Mouse (Mus musculus) ES-E14 (cell line): ENCODE data around the gene Ces2e. TPM values are rescaled to one million over a fixed set of nuclear protein-coding genes. Genes with fewer than 3 reads are reported as not detected.
"Not testable (repeated sequence)": the region's sequence is repeated elsewhere in the genome, so short reads cannot be mapped to it uniquely, and the experiment has no call there.

Experiments used
- DNase-seq: peaks from one replicate; pipeline ENCODE4 v3.0.0-alpha.2; 2013; ENCODE audit warnings: low read depth, low spot score
- H3K27ac ChIP-seq: 2 replicates; pipeline ENCODE4 v1.5.1; 2012; ENCODE audit warnings: low read depth, mild to moderate bottlenecking, low read length, moderate library complexity, mixed read lengths; ENCODE audit not compliant: poor library complexity, insufficient read depth, severe bottlenecking
- H3K36me3 ChIP-seq: 2 replicates; pipeline ENCODE4 v1.6.1; 2012; ENCODE audit warnings: mild to moderate bottlenecking, low read length, moderate library complexity, mixed read lengths; ENCODE audit not compliant: control insufficient read depth, poor library complexity, insufficient read depth, severe bottlenecking
- H3K4me1 ChIP-seq, 2 experiments: fragments of 150-350 bp in 1 of 2; sonication (generic) in 1 of 2; 2 replicates each; pipeline ENCODE4 v1.6.1; 2012; ENCODE audit warnings: low read length in 2 of 2, mild to moderate bottlenecking in 1 of 2, mixed read lengths in 1 of 2; ENCODE audit not compliant: control insufficient read depth in 2 of 2, insufficient read depth in 2 of 2, poor library complexity in 1 of 2
- H3K4me3 ChIP-seq, 2 experiments: fragments of 150-350 bp in 1 of 2; sonication (generic) in 1 of 2; 2 replicates each; pipeline ENCODE4 v1.5.1; 2012; ENCODE audit warnings: low read length in 2 of 2, low read depth in 1 of 2, mild to moderate bottlenecking in 1 of 2, mixed read lengths in 1 of 2; ENCODE audit not compliant: insufficient read depth in 1 of 2, poor library complexity in 1 of 2, severe bottlenecking in 1 of 2
- H3K9ac ChIP-seq: 2 replicates; pipeline ENCODE4 v1.6.1; 2012; ENCODE audit warnings: low read depth, mild to moderate bottlenecking, low read length, mixed read lengths; ENCODE audit not compliant: poor library complexity, insufficient read depth, severe bottlenecking
- H3K9me3 ChIP-seq: fragments of 150-350 bp; sonication (generic); 2 replicates; pipeline ENCODE4 v1.6.1; 2012; ENCODE audit warnings: low read depth, mild to moderate bottlenecking, low read length; ENCODE audit not compliant: control insufficient read depth, insufficient read depth
- CHD2 ChIP-seq: IDR thresholded peaks from 2 replicates; pipeline ENCODE4 v1.6.1; 2014; ENCODE audit warnings: mild to moderate bottlenecking, low read depth, low read length, inconsistent platforms
- HCFC1 ChIP-seq: IDR thresholded peaks from 2 replicates; pipeline ENCODE4 v1.6.1; 2012; ENCODE audit warnings: low read length, inconsistent platforms, borderline replicate concordance; ENCODE audit not compliant: insufficient read depth
- MAFK ChIP-seq: IDR thresholded peaks from 2 replicates; pipeline ENCODE4 v1.6.1; 2014; ENCODE audit warnings: mild to moderate bottlenecking, low read depth, low read length, inconsistent platforms; ENCODE audit not compliant: insufficient read depth
- ZC3H11A ChIP-seq: IDR thresholded peaks from 2 replicates; pipeline ENCODE4 v1.6.1; 2012; ENCODE audit warnings: low read depth, mild to moderate bottlenecking, inconsistent platforms, low read length, borderline replicate concordance
- ZNF384 ChIP-seq: IDR thresholded peaks from 2 replicates; pipeline ENCODE4 v1.6.1; 2012; ENCODE audit warnings: low read depth, low read length, inconsistent platforms
- in situ Hi-C, 2 experiments: fragments of 600-800 bp; cut with MboI; formaldehyde crosslinking; loops; one replicate each; pipeline ENCODE4 v1.15.1; 2025; ENCODE audit warnings: low sequenced_read_pairs in 2 of 2, inconsistent platforms in 1 of 2; ENCODE audit not compliant: unreplicated experiment in 2 of 2
- total RNA-seq: library from RNA; depleted of rRNA; stranded (reverse); fragments of 300-350 nt; gene quantifications from 2 replicates; pipeline ENCODE4 v1.2.3, GENCODE M21; 2012; rRNA removed

Gene Ces2e
- total RNA-seq, result 0.62 and 0.63 TPM in 2 replicates

- H3K27ac ChIP-seq, result no peak within 1 kb of the TSS
- H3K36me3 ChIP-seq, result no peaks in the 10 kb centered on the region
- H3K4me3 ChIP-seq, result no peak within 1 kb of the TSS
- TF ChIP-seq MAFK (no peak), ZNF384 (no peak), ZC3H11A (no peak), CHD2 (no peak), HCFC1 (no peak)
- H3K9me3 ChIP-seq, result no peaks in the 10 kb centered on the region
- no peak for DNase-seq
- in situ Hi-C loops, result no loop called here
- no peaks in the 10 kb centered on the region for H3K4me1 ChIP-seq
- no peak within 1 kb of the TSS for H3K9ac ChIP-seq
Measured at GRCm38 (mm10) chr8:104925972-104926596, at the start of gene Ces2e. Ces2e (plus strand) TSS chr8:104926260.

DNA sequence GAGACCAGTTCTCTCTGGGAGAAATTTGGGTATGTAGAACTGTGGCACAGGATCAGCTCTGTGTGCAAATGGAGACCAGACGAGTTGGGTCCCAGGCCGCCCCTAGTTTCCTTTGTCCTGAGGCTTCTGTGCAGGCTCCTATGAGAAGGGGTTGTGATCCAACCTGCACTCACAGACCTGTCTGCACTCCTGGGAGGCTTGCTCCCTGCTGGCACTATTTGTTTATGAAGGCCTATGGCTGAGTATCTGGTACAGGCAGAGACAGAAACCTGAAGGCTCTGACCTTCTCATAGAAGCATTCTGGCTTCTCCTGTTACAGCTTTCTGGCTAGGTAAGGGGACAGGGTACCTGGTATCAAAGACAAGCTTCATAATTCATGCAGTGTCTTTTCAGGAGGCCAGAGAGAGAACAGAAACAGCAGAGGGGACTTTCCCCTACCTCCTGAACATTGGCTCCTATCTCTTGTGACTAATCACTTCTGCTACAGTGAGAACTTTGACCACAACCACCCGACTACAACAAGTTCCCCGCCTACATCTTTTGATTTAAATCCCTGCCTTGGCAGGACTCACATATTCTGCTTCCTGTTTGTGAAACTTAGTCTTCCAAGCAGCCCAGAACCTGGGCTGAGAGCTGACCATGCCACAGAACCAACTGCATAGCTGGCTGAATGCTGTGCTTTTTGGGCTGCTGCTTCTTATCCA, 39.7 kb upstream of the Ces2e start:
- H3K4me3 ChIP-seq, H3K27ac ChIP-seq, H3K36me3 ChIP-seq, H3K4me1 ChIP-seq, H3K9me3 ChIP-seq, DNase-seq, in situ Hi-C loops, H3K9ac ChIP-seq: not testable (repeated sequence)

GRCm38 (mm10) chr8:104901746-104902145, 24.3 kb upstream of the Ces2e start:
- Histone ChIP-seq H3K9me3 (no peaks in the 10 kb centered on the region), H3K27ac (no peak overlapping the region), H3K4me1 (no peaks in the 10 kb centered on the region), H3K4me3 (no peak overlapping the region), H3K9ac (no peak overlapping the region), H3K36me3 (no peaks in the 10 kb centered on the region)
- in situ Hi-C loops, result no loop called here
- DNase-seq, result no peak
- TF ChIP-seq ZC3H11A (no peak), MAFK (no peak), ZNF384 (no peak), HCFC1 (no peak), CHD2 (no peak)

DNA sequence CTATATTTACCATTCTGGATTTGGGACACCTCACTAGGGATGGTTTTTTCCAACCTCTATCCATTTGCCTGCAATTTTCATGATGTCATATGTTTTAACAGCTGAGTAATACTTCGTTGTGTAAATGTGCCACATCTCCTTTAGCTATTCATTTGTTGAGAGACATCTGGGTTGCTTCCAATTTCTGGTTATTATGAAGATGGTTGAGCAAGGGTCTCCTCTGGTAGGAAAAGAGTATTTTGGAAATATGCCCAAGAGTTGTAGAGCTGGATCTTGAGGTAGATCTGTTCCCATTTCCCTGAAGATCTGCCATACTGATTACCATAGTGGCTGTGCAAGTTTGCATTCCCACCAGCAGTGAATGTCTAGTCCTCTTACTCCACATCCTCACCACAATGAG, 18.9 kb upstream of the Ces2e start:
- H3K9me3 ChIP-seq, result no peaks in the 10 kb centered on the region
- H3K36me3 ChIP-seq, result no peaks in the 10 kb centered on the region
- DNase-seq, result no peak

DNA sequence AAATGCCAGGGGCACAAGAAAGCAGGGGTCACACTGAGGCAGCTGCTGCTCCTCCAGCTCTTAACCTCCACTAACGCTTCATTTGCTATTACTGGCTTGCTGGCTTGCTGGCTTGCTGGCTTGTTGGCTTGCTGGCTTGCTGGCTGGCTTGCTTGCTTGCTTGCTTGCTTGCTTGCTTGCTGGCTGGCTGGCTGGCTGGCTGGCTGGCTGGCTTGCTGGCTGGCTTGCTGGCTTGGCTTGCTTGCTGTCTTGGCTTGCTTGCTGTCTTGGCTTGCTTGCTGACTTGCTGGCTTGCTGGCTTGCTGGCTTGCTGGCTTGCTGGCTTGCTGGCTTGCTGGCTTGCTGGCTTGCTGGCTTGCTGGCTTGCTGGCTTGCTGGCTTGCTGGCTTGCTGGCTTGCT, 17.0 kb upstream of the Ces2e start:
- H3K9ac ChIP-seq, in situ Hi-C loops, DNase-seq, H3K36me3 ChIP-seq, H3K9me3 ChIP-seq, H3K4me1 ChIP-seq, H3K27ac ChIP-seq, H3K4me3 ChIP-seq: not testable (repeated sequence)

More for the DNA sequence above, 18.9 kb upstream of the Ces2e start:
- Histone ChIP-seq H3K27ac (no peak overlapping the region), H3K9ac (no peak overlapping the region), H3K4me1 (no peaks in the 10 kb centered on the region), H3K4me3 (no peak overlapping the region)
- in situ Hi-C loops, result no loop called here
- no peak for TF ChIP-seq ZNF384
- no peak for TF ChIP-seq HCFC1
- no peak for TF ChIP-seq ZC3H11A
- TF ChIP-seq CHD2, result no peak
- no peak for TF ChIP-seq MAFK

DNA sequence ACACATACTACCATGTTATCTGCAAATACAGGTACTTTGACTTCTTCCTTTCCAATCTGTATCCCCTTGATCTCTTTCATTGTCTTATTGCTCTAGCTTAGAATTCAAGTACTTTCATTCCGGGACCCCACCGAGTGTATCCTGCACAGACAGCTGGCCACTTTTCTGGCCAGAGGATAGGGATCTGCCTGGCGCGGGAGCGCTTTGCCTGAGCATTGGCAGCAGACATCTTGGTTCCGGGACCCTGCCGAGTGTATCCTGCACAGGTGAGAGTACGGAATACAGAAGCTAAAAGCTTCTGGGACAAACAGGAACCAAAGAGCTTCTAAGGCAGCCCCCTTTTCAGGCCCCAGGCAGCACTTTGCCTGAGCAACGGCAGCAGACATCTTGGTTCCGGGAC, 16.4 kb upstream of the Ces2e start:
- DNase-seq, H3K4me3 ChIP-seq, H3K9ac ChIP-seq, H3K9me3 ChIP-seq, H3K27ac ChIP-seq, H3K36me3 ChIP-seq, in situ Hi-C loops, H3K4me1 ChIP-seq: not testable (repeated sequence)
